Mouse (Mus musculus): ENCODE measurements around the gene Ube2d3. TPM values are rescaled to one million over a fixed set of nuclear protein-coding genes. Genes with fewer than 3 reads are reported as not detected.
"Not testable (repeated sequence)": the region's sequence is repeated elsewhere in the genome, so short reads cannot be mapped to it uniquely, and the experiment has no call there.

The Ube2d3 gene
- polyA plus RNA-seq, 1 experiment from 2014 or later = 425 TPM

GRCm38 (mm10) chr3:135480767-135481166 lies 42.8 kb downstream of the Ube2d3 start:
- no peak for ATAC-seq (ENCODE audit: low read depth)
- no peaks in the 10 kb centered on the region for H3K9me3 ChIP-seq
- no peaks in the 10 kb centered on the region for H3K36me3 ChIP-seq
- 88% methylated on average over 6 of the region's 6 CpGs for WGBS
- 0 out of 2 replicates have a peak, but pooled peaks cover 2% of the 10 kb centered on the region for H3K27me3 ChIP-seq
- peaks cover 7% of the 10 kb centered on the region for H3K4me1 ChIP-seq (replicated peaks)
- H3K4me2 ChIP-seq = no peak overlapping the region
- H3K27ac ChIP-seq (replicated peaks) = no peak overlapping the region
- H3K9ac ChIP-seq = no peak overlapping the region
- no peak overlapping the region for H3K4me3 ChIP-seq

GRCm38 (mm10) chr3:135481608-135482007 lies 43.7 kb downstream of the Ube2d3 start:
- 87% methylated on average over 3 of the region's 3 CpGs for WGBS

GRCm38 (mm10) chr3:135484650-135485049 lies 46.7 kb downstream of the Ube2d3 start:
- peak overlapping the region; percentile 98 for H3K4me2 ChIP-seq
- H3K27ac ChIP-seq (replicated peaks); H3K9me3 ChIP-seq; H3K36me3 ChIP-seq; H3K27me3 ChIP-seq; H3K9ac ChIP-seq; ATAC-seq (ENCODE audit: low read depth): not testable (repeated sequence)
- 91% methylated on average over 15 of the region's 15 CpGs for WGBS
- H3K4me3 ChIP-seq = peak overlapping the region; percentile 63; the same call in 1 of the 2 replicates
- H3K4me1 ChIP-seq (replicated peaks) = peaks cover 11% of the 10 kb centered on the region

More at GRCm38 (mm10) chr3:135481608-135482007, 43.7 kb downstream of the Ube2d3 start:
- H3K4me1 ChIP-seq (replicated peaks) = peaks cover 11% of the 10 kb centered on the region
- no peak overlapping the region for H3K4me3 ChIP-seq
- no peak overlapping the region for H3K27ac ChIP-seq (replicated peaks)
- H3K9ac ChIP-seq = no peak overlapping the region
- H3K9me3 ChIP-seq = no peaks in the 10 kb centered on the region
- no peak for ATAC-seq (ENCODE audit: low read depth)
- no peaks in the 10 kb centered on the region for H3K36me3 ChIP-seq
- H3K4me2 ChIP-seq = no peak overlapping the region
- H3K27me3 ChIP-seq = 0 out of 2 replicates have a peak, but pooled peaks cover 2% of the 10 kb centered on the region

GRCm38 (mm10) chr3:135485128-135485899 lies 47.4 kb downstream of the Ube2d3 start, which contains the start of gene Manba:
Gene Manba, plus strand, starts transcription at chr3:135485611.
- Histone ChIP-seq H3K4me2 (peak within 1 kb of the TSS; percentile 98), H3K27me3 (0 out of 2 replicates have a peak, but pooled peaks cover 2% of the 10 kb centered on the region), H3K4me1 (replicated peaks) (peaks cover 11% of the 10 kb centered on the region), H3K9ac (peak within 1 kb of the TSS; percentile 75), H3K4me3 (peak within 1 kb of the TSS; percentile 63), H3K9me3 (no peaks in the 10 kb centered on the region), H3K36me3 (no peaks in the 10 kb centered on the region), H3K27ac (replicated peaks) (no peak within 1 kb of the TSS)
- 2% methylated on average over 48 of the region's 48 CpGs for WGBS
- peak; percentile 94 for ATAC-seq (ENCODE audit: low read depth)

GRCm38 (mm10) chr3:135485900-135486241 lies 47.9 kb downstream of the Ube2d3 start:
- 19% methylated on average over 9 of the region's 9 CpGs for WGBS
- H3K9ac ChIP-seq = peak overlapping the region; percentile 75
- no peaks in the 10 kb centered on the region for H3K9me3 ChIP-seq
- no peaks in the 10 kb centered on the region for H3K36me3 ChIP-seq
- 0 out of 2 replicates have a peak, but pooled peaks cover 2% of the 10 kb centered on the region for H3K27me3 ChIP-seq
- peaks cover 11% of the 10 kb centered on the region for H3K4me1 ChIP-seq (replicated peaks)
- no peak for ATAC-seq (ENCODE audit: low read depth)
- no peak overlapping the region for H3K27ac ChIP-seq (replicated peaks)
- H3K4me2 ChIP-seq = peak overlapping the region; percentile 98
- H3K4me3 ChIP-seq = peak overlapping the region; percentile 63

- Histone ChIP-seq H3K27ac (replicated peaks) (no peak overlapping the region), H3K4me1 (replicated peaks) (peaks cover 11% of the 10 kb centered on the region), H3K9ac (no peak overlapping the region), H3K4me3 (peak overlapping the region; percentile 63; the same call in 1 of the 2 replicates), H3K9me3 (no peaks in the 10 kb centered on the region), H3K27me3 (0 out of 2 replicates have a peak, but pooled peaks cover 2% of the 10 kb centered on the region), H3K4me2 (peak overlapping the region; percentile 98), H3K36me3 (no peaks in the 10 kb centered on the region)
- no peak for ATAC-seq (ENCODE audit: low read depth)
- 82% methylated on average over 5 of the region's 5 CpGs for WGBS
These were observed 48.4 kb downstream of the Ube2d3 start for GRCm38 (mm10) chr3:135486351-135486750.

- H3K27me3 ChIP-seq = 0 out of 2 replicates have a peak, but pooled peaks cover 2% of the 10 kb centered on the region
- H3K4me2 ChIP-seq = no peak overlapping the region
- peaks cover 11% of the 10 kb centered on the region for H3K4me1 ChIP-seq (replicated peaks)
- no peaks in the 10 kb centered on the region for H3K36me3 ChIP-seq
- H3K9ac ChIP-seq = no peak overlapping the region
- H3K27ac ChIP-seq (replicated peaks) = no peak overlapping the region
- 95% methylated on average over 4 of the region's 4 CpGs for WGBS
- no peak overlapping the region for H3K4me3 ChIP-seq
- no peak for ATAC-seq (ENCODE audit: low read depth)
- H3K9me3 ChIP-seq = no peaks in the 10 kb centered on the region
These were observed 49.9 kb downstream of the Ube2d3 start for GRCm38 (mm10) chr3:135487803-135488202.

- Histone ChIP-seq H3K9ac (no peak overlapping the region), H3K4me1 (replicated peaks) (peaks cover 9% of the 10 kb centered on the region), H3K9me3 (no peaks in the 10 kb centered on the region), H3K27ac (replicated peaks) (no peak overlapping the region), H3K36me3 (no peaks in the 10 kb centered on the region), H3K4me2 (no peak overlapping the region), H3K27me3 (no peaks in the 10 kb centered on the region), H3K4me3 (no peak overlapping the region)
- ATAC-seq (ENCODE audit: low read depth) = no peak
- 86% methylated on average over 5 of the region's 5 CpGs for WGBS
These were observed 52.0 kb downstream of the Ube2d3 start for GRCm38 (mm10) chr3:135489865-135490520.

GRCm38 (mm10) chr3:135491102-135491501 lies 53.2 kb downstream of the Ube2d3 start:
- no peaks in the 10 kb centered on the region for H3K9me3 ChIP-seq
- no peak overlapping the region for H3K27ac ChIP-seq (replicated peaks)
- peaks cover under 1% of the 10 kb centered on the region; the same call in 1 of the 2 replicates for H3K4me1 ChIP-seq (replicated peaks)
- WGBS = 93% methylated on average over 6 of the region's 6 CpGs
- no peak overlapping the region for H3K4me3 ChIP-seq
- no peaks in the 10 kb centered on the region for H3K27me3 ChIP-seq
- H3K36me3 ChIP-seq = no peaks in the 10 kb centered on the region
- H3K4me2 ChIP-seq = no peak overlapping the region
- no peak overlapping the region for H3K9ac ChIP-seq
- no peak for ATAC-seq (ENCODE audit: low read depth)

GRCm38 (mm10) chr3:135493320-135493719 lies 55.4 kb downstream of the Ube2d3 start:
- not testable (repeated sequence) for H3K9me3 ChIP-seq; H3K4me1 ChIP-seq (replicated peaks); H3K4me3 ChIP-seq; H3K27ac ChIP-seq (replicated peaks); H3K4me2 ChIP-seq; ATAC-seq (ENCODE audit: low read depth); H3K36me3 ChIP-seq; H3K27me3 ChIP-seq; H3K9ac ChIP-seq
- 80% methylated on average over 7 of the region's 7 CpGs for WGBS

GRCm38 (mm10) chr3:135497956-135498355 lies 60.0 kb downstream of the Ube2d3 start:
- 90% methylated on average over 4 of the region's 4 CpGs for WGBS
- H3K9ac ChIP-seq; H3K27me3 ChIP-seq; H3K4me1 ChIP-seq (replicated peaks); H3K4me2 ChIP-seq; ATAC-seq (ENCODE audit: low read depth); H3K4me3 ChIP-seq; H3K36me3 ChIP-seq; H3K9me3 ChIP-seq; H3K27ac ChIP-seq (replicated peaks): not testable (repeated sequence)

GRCm38 (mm10) chr3:135498891-135499290 lies 60.9 kb downstream of the Ube2d3 start:
- H3K4me2 ChIP-seq = no peak overlapping the region
- ATAC-seq (ENCODE audit: low read depth) = no peak
- H3K27ac ChIP-seq (replicated peaks) = no peak overlapping the region
- H3K4me1 ChIP-seq (replicated peaks) = no peaks in the 10 kb centered on the region
- H3K4me3 ChIP-seq = no peak overlapping the region
- no peaks in the 10 kb centered on the region for H3K27me3 ChIP-seq
- no peak overlapping the region for H3K9ac ChIP-seq
- H3K36me3 ChIP-seq = no peaks in the 10 kb centered on the region
- no peaks in the 10 kb centered on the region for H3K9me3 ChIP-seq
- WGBS = 88% methylated on average over 5 of the region's 5 CpGs

All from neural tube, embryonic 13.5 days (tissue).